Mouse (Mus musculus) MEL (cell line): ENCODE results near the gene Fmnl2. TPM values are rescaled to one million over a fixed set of nuclear protein-coding genes. Genes with fewer than 3 reads are reported as not detected.

Source experiments
- DNase-seq: peaks from one replicate; pipeline ENCODE4 v3.0.0; 2011; ENCODE audit warnings: low read depth, low spot score
- H3K27ac ChIP-seq: 2 replicates; pipeline ENCODE4 v1.5.1; 2012; ENCODE audit warnings: low read depth, mild to moderate bottlenecking, control low read depth, low read length, moderate library complexity; ENCODE audit not compliant: control insufficient read depth
- H3K27me3 ChIP-seq, 2 experiments: fragments of 150-350 bp in 1 of 2; sonication (generic) in 1 of 2; 2 replicates each; pipeline ENCODE4 v1.6.1; 2012; ENCODE audit warnings: low read length in 2 of 2, mild to moderate bottlenecking in 2 of 2, improper control_type of control experiment in 1 of 2, moderate library complexity in 1 of 2; ENCODE audit not compliant: insufficient read depth in 2 of 2, control insufficient read depth in 1 of 2
- H3K36me3 ChIP-seq, 2 experiments: 2 replicates each; pipeline ENCODE4 v1.6.1; 2012 to 2014; ENCODE audit warnings: low read length in 2 of 2, improper control_type of control experiment in 1 of 2, inconsistent platforms in 1 of 2, mild to moderate bottlenecking in 1 of 2; ENCODE audit not compliant: insufficient read depth in 2 of 2, control insufficient read depth in 1 of 2
- H3K4me1 ChIP-seq, 2 experiments: fragments of 150-350 bp in 1 of 2; sonication (generic) in 1 of 2; 2 replicates each; pipeline ENCODE4 v1.6.1; 2012; ENCODE audit warnings: low read length in 2 of 2, improper control_type of control experiment in 1 of 2, mild to moderate bottlenecking in 1 of 2; ENCODE audit not compliant: insufficient read depth in 2 of 2, control insufficient read depth in 1 of 2
- H3K4me3 ChIP-seq, 2 experiments: fragments of 150-350 bp in 1 of 2; sonication (generic) in 1 of 2; 2 replicates each; pipeline ENCODE4 v1.5.1; 2012; ENCODE audit warnings: low read depth in 2 of 2, low read length in 2 of 2, mild to moderate bottlenecking in 2 of 2, moderate library complexity in 2 of 2, control low read depth in 1 of 2, improper control_type of control experiment in 1 of 2; ENCODE audit not compliant: control insufficient read depth in 1 of 2, insufficient read depth in 1 of 2
- H3K79me2 ChIP-seq: 2 replicates; pipeline ENCODE4 v1.6.1; 2012; ENCODE audit warnings: mild to moderate bottlenecking, low read length, moderate library complexity; ENCODE audit not compliant: control insufficient read depth, poor library complexity, insufficient read depth
- H3K9ac ChIP-seq: 2 replicates; pipeline ENCODE4 v1.6.1; 2012; ENCODE audit warnings: low read depth, mild to moderate bottlenecking, control low read depth, low read length, moderate library complexity; ENCODE audit not compliant: control insufficient read depth, poor library complexity, severe bottlenecking
- H3K9me3 ChIP-seq: fragments of 150-350 bp; sonication (generic); replicated peaks from 2 replicates; pipeline ENCODE4 v1.6.1; 2012; ENCODE audit warnings: mild to moderate bottlenecking, low read length, improper control_type of control experiment, moderate library complexity; ENCODE audit not compliant: insufficient read depth
- CHD1 ChIP-seq: IDR thresholded peaks from 2 replicates; pipeline ENCODE4 v1.6.1; 2012; ENCODE audit warnings: low read depth, mild to moderate bottlenecking, inconsistent platforms, low read length, improper control_type of control experiment
- CHD2 ChIP-seq: IDR thresholded peaks from 2 replicates; pipeline ENCODE4 v1.6.1; 2011; ENCODE audit warnings: low read length, improper control_type of control experiment
- E2F4 ChIP-seq: IDR thresholded peaks from 2 replicates; pipeline ENCODE4 v1.6.1; 2011; ENCODE audit warnings: low read depth, low read length, improper control_type of control experiment, borderline replicate concordance
- EP300 ChIP-seq, 2 experiments: IDR thresholded peaks; 2 replicates each; pipeline ENCODE4 v1.6.1; 2011; ENCODE audit warnings: improper control_type of control experiment in 2 of 2, low read length in 2 of 2, low read depth in 1 of 2, mild to moderate bottlenecking in 1 of 2
- GABPA ChIP-seq: IDR thresholded peaks from 2 replicates; pipeline ENCODE4 v1.6.1; 2012; ENCODE audit warnings: low read depth, mild to moderate bottlenecking, inconsistent platforms, low read length, improper control_type of control experiment, moderate library complexity
- GATA1 ChIP-seq: IDR thresholded peaks from 2 replicates; pipeline ENCODE4 v1.6.1; 2011; ENCODE audit warnings: low read depth, low read length, improper control_type of control experiment
- HCFC1 ChIP-seq: IDR thresholded peaks from 2 replicates; pipeline ENCODE4 v1.6.1; 2012; ENCODE audit warnings: low read depth, mild to moderate bottlenecking, inconsistent platforms, low read length, improper control_type of control experiment, moderate library complexity
- JUND ChIP-seq: IDR thresholded peaks from 2 replicates; pipeline ENCODE4 v1.6.1; 2011; ENCODE audit warnings: low read depth, mild to moderate bottlenecking, improper control_type of control experiment, low read length
- KAT2A ChIP-seq: conservative IDR thresholded peaks from 2 replicates; pipeline ENCODE4 v1.6.1; 2012; ENCODE audit warnings: low read depth, low read length, improper control_type of control experiment, inconsistent platforms
- MAFK ChIP-seq: IDR thresholded peaks from 2 replicates; pipeline ENCODE4 v1.6.1; 2011; ENCODE audit warnings: low read depth, mild to moderate bottlenecking, low read length, improper control_type of control experiment, borderline replicate concordance
- MAX ChIP-seq: IDR thresholded peaks from 2 replicates; pipeline ENCODE4 v1.6.1; 2011; ENCODE audit warnings: low read length, improper control_type of control experiment
- MEF2A ChIP-seq: IDR thresholded peaks from 2 replicates; pipeline ENCODE4 v1.6.1; 2014; ENCODE audit warnings: low read depth, mild to moderate bottlenecking, inconsistent platforms, low read length, improper control_type of control experiment; ENCODE audit not compliant: poor library complexity, insufficient replicate concordance, severe bottlenecking; ENCODE audit errors: extremely low read depth
- MXI1 ChIP-seq: IDR thresholded peaks from 2 replicates; pipeline ENCODE4 v1.6.1; 2011; ENCODE audit warnings: mild to moderate bottlenecking, low read depth, low read length, improper control_type of control experiment
- MYB ChIP-seq: IDR thresholded peaks from 2 replicates; pipeline ENCODE4 v1.6.1; 2011; ENCODE audit warnings: mild to moderate bottlenecking, low read depth, low read length, improper control_type of control experiment
- MYC ChIP-seq: IDR thresholded peaks from 2 replicates; pipeline ENCODE4 v1.6.1; 2011; ENCODE audit warnings: low read depth, mild to moderate bottlenecking, low read length, improper control_type of control experiment, moderate library complexity
- NRF1 ChIP-seq: IDR thresholded peaks from 2 replicates; pipeline ENCODE4 v1.6.1; 2014; ENCODE audit warnings: low read depth, mild to moderate bottlenecking, inconsistent platforms, low read length, improper control_type of control experiment, moderate library complexity; ENCODE audit not compliant: poor library complexity, insufficient read depth, severe bottlenecking
- POLR2A ChIP-seq, 2 experiments: IDR thresholded peaks; 2 replicates each; pipeline ENCODE4 v1.6.1; 2011 to 2012; ENCODE audit warnings: low read length in 2 of 2, mild to moderate bottlenecking in 2 of 2, control low read depth in 1 of 2, improper control_type of control experiment in 1 of 2, low read depth in 1 of 2, moderate library complexity in 1 of 2; ENCODE audit not compliant: control insufficient read depth in 1 of 2, insufficient read depth in 1 of 2, poor library complexity in 1 of 2
- POLR2AphosphoS2 ChIP-seq: IDR thresholded peaks from 2 replicates; pipeline ENCODE4 v1.6.1; 2011; ENCODE audit warnings: low read length, improper control_type of control experiment
- POLR2AphosphoS5 ChIP-seq: IDR thresholded peaks from 2 replicates; pipeline ENCODE4 v1.6.1; 2012; ENCODE audit warnings: low read depth, borderline replicate concordance, mild to moderate bottlenecking, inconsistent platforms, low read length, moderate library complexity, mixed read lengths
- RAD21 ChIP-seq: IDR thresholded peaks from 2 replicates; pipeline ENCODE4 v1.6.1; 2011; ENCODE audit warnings: mild to moderate bottlenecking, low read depth, low read length, improper control_type of control experiment
- TAL1 ChIP-seq: IDR thresholded peaks from 2 replicates; pipeline ENCODE4 v1.6.1; 2012; ENCODE audit warnings: mild to moderate bottlenecking, inconsistent platforms, low read length, moderate library complexity, mixed read lengths
- TBP ChIP-seq: IDR thresholded peaks from 2 replicates; pipeline ENCODE4 v1.8.0; 2011; ENCODE audit warnings: low read depth, low read length, improper control_type of control experiment
- TCF12 ChIP-seq: IDR thresholded peaks from 2 replicates; pipeline ENCODE4 v1.6.1; 2014; ENCODE audit warnings: low read depth, mild to moderate bottlenecking, inconsistent platforms, low read length, improper control_type of control experiment, moderate library complexity
- UBTF ChIP-seq: IDR thresholded peaks from 2 replicates; pipeline ENCODE4 v1.6.1; 2012; ENCODE audit warnings: low read depth, mild to moderate bottlenecking, inconsistent platforms, low read length, improper control_type of control experiment, moderate library complexity, borderline replicate concordance; ENCODE audit not compliant: insufficient read depth
- USF1 ChIP-seq: IDR thresholded peaks from 2 replicates; pipeline ENCODE4 v1.6.1; 2014; ENCODE audit warnings: low read depth, mild to moderate bottlenecking, inconsistent platforms, low read length, improper control_type of control experiment, moderate library complexity
- USF2 ChIP-seq, 2 experiments: IDR thresholded peaks; 2 replicates each; pipeline ENCODE4 v1.6.1; 2011 to 2012; ENCODE audit warnings: improper control_type of control experiment in 2 of 2, low read length in 2 of 2, borderline replicate concordance in 1 of 2, inconsistent platforms in 1 of 2, low read depth in 1 of 2, mild to moderate bottlenecking in 1 of 2; ENCODE audit not compliant: insufficient read depth in 1 of 2
- ZC3H11A ChIP-seq: IDR thresholded peaks from 2 replicates; pipeline ENCODE4 v1.6.1; 2012; ENCODE audit warnings: low read depth, mild to moderate bottlenecking, inconsistent platforms, low read length, improper control_type of control experiment
- ZKSCAN1 ChIP-seq: IDR thresholded peaks from 2 replicates; pipeline ENCODE4 v1.6.1; 2012; ENCODE audit warnings: low read depth, mild to moderate bottlenecking, inconsistent platforms, low read length, improper control_type of control experiment, moderate library complexity
- polyA plus RNA-seq, 2 experiments: library from polyadenylated mRNA; stranded (reverse) in 1 of 2; unstranded in 1 of 2; fragments of >175 nt in 1 of 2; fragments of >200 nt in 1 of 2; gene quantifications; 2 replicates each; pipeline versions ENCODE4 v1.2.1 to v1.2.4; 2012; ENCODE audit warnings: low replicate concordance in 2 of 2, low read depth in 1 of 2; ENCODE audit not compliant: insufficient read length in 2 of 2, insufficient read depth in 1 of 2, missing spikeins in 1 of 2
- total RNA-seq: library from RNA; depleted of rRNA; stranded (reverse); fragments of 300-350 nt; gene quantifications from 2 replicates; pipeline ENCODE4 v1.2.3, GENCODE M21; 2012

The Fmnl2 gene
- total and polyA plus RNA-seq, 3 experiments: not detected

GRCm38 (mm10) chr2:53146852-53147251 is 289.2 kb downstream of the Fmnl2 start:
- H3K9ac ChIP-seq: no peak overlapping the region
- no peaks in the 10 kb centered on the region for H3K9me3 ChIP-seq
- no peaks in the 10 kb centered on the region for H3K27me3 ChIP-seq
- H3K79me2 ChIP-seq: no peaks in the 10 kb centered on the region
- no peak overlapping the region for H3K4me3 ChIP-seq
- H3K4me1 ChIP-seq: no peaks in the 10 kb centered on the region
- H3K27ac ChIP-seq: no peak overlapping the region
- no peak for TF ChIP-seq JUND
- no peak for TF ChIP-seq USF2 (IDR thresholded peaks at IDR 0.05; ENCODE audit: borderline replicate concordance in 1 of 2, insufficient read depth in 1 of 2, low read depth in 1 of 2, low read length in 2 of 2)
- no peak for TF ChIP-seq MEF2A
- TF ChIP-seq USF1: no peak
- no peak for TF ChIP-seq NRF1
- no peak for TF ChIP-seq ZKSCAN1
- no peak for TF ChIP-seq GABPA
- TF ChIP-seq EP300 (IDR thresholded peaks at IDR 0.05; ENCODE audit: low read depth in 1 of 2, low read length in 2 of 2): no peak
- TF ChIP-seq POLR2A (IDR thresholded peaks at IDR 0.05; ENCODE audit: control insufficient read depth in 1 of 2, insufficient read depth in 1 of 2, low read depth in 1 of 2, low read length in 2 of 2, poor library complexity in 1 of 2): no peak
- no peak for TF ChIP-seq GATA1
- no peak for TF ChIP-seq TAL1
- TF ChIP-seq TBP: no peak
- TF ChIP-seq MYB: no peak
- no peak for TF ChIP-seq E2F4
- TF ChIP-seq CHD1: no peak
- no peak for TF ChIP-seq TCF12
- TF ChIP-seq POLR2AphosphoS5: no peak
- no peak for TF ChIP-seq UBTF
- no peak for TF ChIP-seq MYC
- TF ChIP-seq ZC3H11A: no peak
- TF ChIP-seq, all 39 proteins: peak for 0
- DNase-seq: peak; percentile 25
- peaks cover 2 to 60% of the 10 kb centered on the region in 2 experiments; a peak in 2 of 4 replicates for H3K36me3 ChIP-seq

- Histone ChIP-seq H3K27me3 (no peaks in the 10 kb centered on the region), H3K9me3 (no peaks in the 10 kb centered on the region), H3K9ac (no peak overlapping the region), H3K4me1 (no peaks in the 10 kb centered on the region), H3K79me2 (no peaks in the 10 kb centered on the region), H3K4me3 (no peak overlapping the region), H3K27ac (no peak overlapping the region), H3K36me3 (peaks cover 0 to 37% of the 10 kb centered on the region in 2 experiments)
- TF ChIP-seq CHD2 (no peak), POLR2AphosphoS2 (no peak), MAFK (no peak), USF2 (IDR thresholded peaks at IDR 0.05; ENCODE audit: borderline replicate concordance in 1 of 2, insufficient read depth in 1 of 2, low read depth in 1 of 2, low read length in 2 of 2) (no peak), MXI1 (no peak), HCFC1 (no peak), KAT2A (no peak), MAX (no peak), TCF12 (no peak), MYC (no peak), RAD21 (no peak)
- DNase-seq: no peak
Observed at GRCm38 (mm10) chr2:53173966-53174365, 316.3 kb downstream of the Fmnl2 start.
